Mouse (Mus musculus) kidney, embryonic 14.5 days (tissue): ENCODE results near the gene Myo10. TPM values are rescaled to one million over a fixed set of nuclear protein-coding genes. Genes with fewer than 3 reads are reported as not detected.
A peak's percentile ranks its signal among the peaks of the same experiment; 100 is the strongest.

ENCODE experiments used
- ATAC-seq: fragments of 200-750 bp; cut with Nextera tagmentation; 2 replicates; pipeline ENCODE4 v1.8.0; 2017; ENCODE audit warnings: moderate number of reproducible peaks, mild to moderate bottlenecking, moderate TSS enrichment, moderate library complexity; ENCODE audit not compliant: low FRiP score, low TSS enrichment
- H3K27ac ChIP-seq: fragments of 300-500 bp; sonication (generic); 2 replicates; pipeline ENCODE4 v1.5.1; 2014; ENCODE audit warnings: low read depth, mild to moderate bottlenecking, low read length, moderate library complexity, mixed read lengths
- H3K27me3 ChIP-seq: fragments of 300-500 bp; sonication (generic); 2 replicates; pipeline ENCODE4 v1.6.1; 2014; ENCODE audit warnings: mild to moderate bottlenecking, low read length; ENCODE audit not compliant: control insufficient read depth, insufficient read depth
- H3K36me3 ChIP-seq: fragments of 300-500 bp; sonication (generic); 2 replicates; pipeline ENCODE4 v1.6.1; 2014; ENCODE audit warnings: low read length, mixed read lengths; ENCODE audit not compliant: control insufficient read depth, insufficient read depth
- H3K4me1 ChIP-seq: fragments of 300-500 bp; sonication (generic); 2 replicates; pipeline ENCODE4 v1.6.1; 2014; ENCODE audit warnings: low read length, mixed read lengths; ENCODE audit not compliant: control insufficient read depth, insufficient read depth
- H3K4me2 ChIP-seq: fragments of 300-500 bp; sonication (generic); replicated peaks from 2 replicates; pipeline ENCODE4 v1.6.1; 2014; ENCODE audit warnings: low read depth, mild to moderate bottlenecking, low read length
- H3K4me3 ChIP-seq: fragments of 300-500 bp; sonication (generic); 2 replicates; pipeline ENCODE4 v1.5.1; 2014; ENCODE audit warnings: mild to moderate bottlenecking, low read length
- H3K9ac ChIP-seq: fragments of 300-500 bp; sonication (generic); 2 replicates; pipeline ENCODE4 v1.6.1; 2014; ENCODE audit warnings: low read depth, mild to moderate bottlenecking, low read length, moderate library complexity
- H3K9me3 ChIP-seq: fragments of 300-500 bp; sonication (generic); 2 replicates; pipeline ENCODE4 v1.6.1; 2016; ENCODE audit warnings: low read length; ENCODE audit not compliant: control insufficient read depth
- WGBS: fragments of 180-500 bp; shearing (Covaris S2); extraction: QIAGEN DNeasy Blood & Tissue Kit; methylation state at CpG from one replicate; pipeline ENCODE4 v1.1.7; 2014; 5-methylcytosine and 5-hydroxymethylcytosine counted together
- polyA plus RNA-seq: library from polyadenylated mRNA; unstranded; fragments of >200 nt; fragmentation: Nextera tagmentation; extraction: Ambion mirVana; gene quantifications from 2 replicates; pipeline ENCODE4 v1.2.1, GENCODE M21; 2014

Myo10 gene
- polyA plus RNA-seq, 1 experiment from 2014 or later: 52.2 TPM

GRCm38 (mm10) chr15:25761049-25761448, 138.7 kb downstream of the Myo10 start:
- no peak for ATAC-seq
- Histone ChIP-seq H3K36me3 (peaks cover 14% of the 10 kb centered on the region; the same call in 1 of the 2 replicates), H3K4me1 (peaks cover 4% of the 10 kb centered on the region; the same call in 1 of the 2 replicates)

DNA sequence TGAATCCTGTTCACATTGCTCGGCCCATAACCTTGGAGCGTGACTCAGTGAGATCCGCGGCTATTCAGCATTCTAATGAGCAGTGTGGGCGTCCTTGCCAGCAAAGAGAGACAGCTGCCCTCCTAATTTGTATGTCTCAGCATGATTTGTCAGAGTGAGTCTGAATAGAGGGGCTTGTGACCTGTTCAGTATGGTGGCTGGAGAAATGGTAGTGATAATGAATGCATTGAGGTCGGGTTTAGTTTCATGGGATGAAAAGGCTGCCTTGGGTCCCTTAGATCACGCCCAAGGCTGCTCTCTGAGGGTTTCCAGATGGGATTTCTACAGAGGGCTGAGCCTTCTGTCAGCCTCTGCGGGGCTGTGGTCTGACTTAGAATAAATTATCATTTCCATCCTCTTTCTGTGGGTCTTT, 139.5 kb downstream of the Myo10 start:
- H3K27ac ChIP-seq: no peak overlapping the region
- H3K27me3 ChIP-seq: no peaks in the 10 kb centered on the region
- H3K36me3 ChIP-seq: peaks cover 10% of the 10 kb centered on the region; the same call in 1 of the 2 replicates
- ATAC-seq: peak; percentile 20; the same call in 1 of the 2 replicates
- peaks cover 4% of the 10 kb centered on the region for H3K4me1 ChIP-seq
- 21% methylated on average over 8 of the region's 8 CpGs for WGBS
- no peak overlapping the region for H3K4me2 ChIP-seq
- no peak overlapping the region for H3K4me3 ChIP-seq
- H3K9me3 ChIP-seq: no peaks in the 10 kb centered on the region
- H3K9ac ChIP-seq: no peak overlapping the region

More at GRCm38 (mm10) chr15:25761049-25761448, 138.7 kb downstream of the Myo10 start:
- WGBS: 86% methylated on average over 2 of the region's 2 CpGs
- Histone ChIP-seq H3K4me3 (no peak overlapping the region), H3K27me3 (no peaks in the 10 kb centered on the region), H3K27ac (no peak overlapping the region), H3K4me2 (no peak overlapping the region), H3K9me3 (no peaks in the 10 kb centered on the region; the same call in 1 of the 2 replicates), H3K9ac (no peak overlapping the region)

- peaks cover 4% of the 10 kb centered on the region for H3K4me1 ChIP-seq
- peak; percentile 22; the same call in 1 of the 2 replicates for ATAC-seq
- WGBS: 35% methylated on average over 8 of the region's 8 CpGs
- H3K4me3 ChIP-seq: no peak overlapping the region
- no peak overlapping the region for H3K9ac ChIP-seq
- H3K36me3 ChIP-seq: peaks cover 10% of the 10 kb centered on the region; the same call in 1 of the 2 replicates
- no peaks in the 10 kb centered on the region for H3K27me3 ChIP-seq
- no peak overlapping the region for H3K27ac ChIP-seq
- no peak overlapping the region for H3K4me2 ChIP-seq
- H3K9me3 ChIP-seq: no peaks in the 10 kb centered on the region
These were observed 140.0 kb downstream of the Myo10 start for GRCm38 (mm10) chr15:25762306-25762705.

DNA sequence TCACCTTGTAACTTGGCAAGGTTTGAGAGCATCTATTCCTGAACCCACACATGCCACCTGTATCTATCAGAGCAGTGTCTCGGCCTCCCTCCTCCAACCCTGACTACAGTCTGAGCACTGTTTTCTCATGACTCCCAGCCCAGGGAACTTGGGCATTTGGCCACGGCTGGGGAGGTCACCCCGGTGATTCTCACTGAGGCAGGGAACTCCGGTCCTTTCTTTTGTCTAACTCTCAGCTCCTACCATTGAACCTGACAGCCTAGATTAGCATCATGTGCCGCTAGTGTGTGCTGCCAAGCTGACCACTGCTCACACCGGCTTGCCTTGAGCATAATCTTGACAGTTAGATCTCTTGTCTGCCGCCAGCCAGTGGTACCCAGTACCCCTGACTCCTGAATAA, 140.8 kb downstream of the Myo10 start:
- Histone ChIP-seq H3K9me3 (no peaks in the 10 kb centered on the region), H3K4me2 (no peak overlapping the region), H3K4me1 (peaks cover 8% of the 10 kb centered on the region), H3K9ac (no peak overlapping the region), H3K4me3 (no peak overlapping the region), H3K27me3 (no peaks in the 10 kb centered on the region), H3K36me3 (peaks cover 12% of the 10 kb centered on the region; the same call in 1 of the 2 replicates), H3K27ac (no peak overlapping the region)
- 79% methylated on average over 7 of the region's 7 CpGs for WGBS
- no peak for ATAC-seq

DNA sequence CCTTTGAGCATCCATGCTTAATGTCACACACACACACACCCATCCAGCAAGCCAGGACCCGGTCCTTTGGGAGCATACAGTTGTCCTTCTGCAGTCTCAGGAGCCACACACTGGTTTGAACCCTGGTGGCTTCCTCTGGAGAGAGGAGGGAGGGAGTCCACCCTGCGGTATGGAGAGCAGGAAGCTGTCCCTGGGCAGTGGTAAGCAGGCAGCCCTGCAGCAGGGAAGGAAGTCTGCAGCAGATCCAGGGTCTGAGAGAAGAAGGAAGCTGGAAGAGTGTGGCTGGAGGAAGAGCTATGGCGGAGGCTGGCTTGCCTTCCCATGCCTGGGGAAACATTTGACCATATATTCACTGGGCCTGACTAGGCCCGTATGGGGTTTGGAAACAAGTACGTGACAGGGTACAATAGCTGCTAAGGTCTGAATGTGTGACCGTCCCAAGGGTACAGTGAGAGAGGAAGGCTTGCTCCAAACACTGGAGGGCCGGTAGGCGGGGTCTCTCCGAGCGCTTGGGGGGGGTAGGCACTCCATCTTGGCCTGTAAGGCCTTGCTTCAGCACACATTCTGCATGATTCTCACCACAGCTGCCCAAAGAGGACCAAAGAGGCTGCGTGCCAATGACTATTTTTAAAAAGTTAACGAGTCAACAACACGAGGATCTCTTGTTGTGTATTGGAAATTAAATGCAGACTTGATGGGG, 142.5 kb downstream of the Myo10 start:
- Histone ChIP-seq H3K4me1 (peaks cover 8% of the 10 kb centered on the region), H3K27me3 (no peaks in the 10 kb centered on the region), H3K4me2 (no peak overlapping the region), H3K9ac (no peak overlapping the region), H3K27ac (no peak overlapping the region; the same call in 1 of the 2 replicates), H3K36me3 (peaks cover 11% of the 10 kb centered on the region; the same call in 1 of the 2 replicates), H3K4me3 (no peak overlapping the region), H3K9me3 (no peaks in the 10 kb centered on the region)
- ATAC-seq: no peak
- WGBS: 83% methylated on average over 13 of the region's 13 CpGs

DNA sequence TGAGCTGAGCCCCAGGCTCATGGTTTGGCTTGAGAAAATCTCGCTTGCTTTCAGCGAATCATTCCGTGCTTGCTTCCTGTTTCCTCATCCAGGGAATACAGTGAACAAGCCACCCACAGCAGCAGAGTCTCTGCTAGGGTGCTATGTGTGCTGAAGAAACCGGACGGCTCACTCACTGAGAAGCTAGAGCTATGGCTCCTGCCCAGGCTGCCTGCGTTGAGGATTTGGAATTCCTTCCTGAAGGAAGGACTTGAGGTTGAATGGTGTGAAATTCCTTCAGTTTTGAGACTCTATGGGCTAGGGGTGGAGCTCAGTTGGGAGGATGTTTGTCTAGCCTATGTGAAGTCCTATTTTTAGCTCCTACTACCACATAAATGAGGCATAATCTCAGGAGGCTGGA, 145.5 kb downstream of the Myo10 start:
- Histone ChIP-seq H3K9ac (no peak overlapping the region), H3K9me3 (no peaks in the 10 kb centered on the region), H3K4me2 (no peak overlapping the region), H3K36me3 (peaks cover 16% of the 10 kb centered on the region; the same call in 1 of the 2 replicates), H3K27ac (peak overlapping the region; percentile 68; the same call in 1 of the 2 replicates), H3K27me3 (no peaks in the 10 kb centered on the region), H3K4me3 (no peak overlapping the region), H3K4me1 (peaks cover 8% of the 10 kb centered on the region)
- whole genome bisulfite sequencing: 53% methylated on average over 6 of the region's 6 CpGs
- ATAC-seq: no peak

GRCm38 (mm10) chr15:25769524-25770255, 147.4 kb downstream of the Myo10 start:
- H3K4me2 ChIP-seq: no peak overlapping the region
- H3K4me3 ChIP-seq: no peak overlapping the region
- H3K27ac ChIP-seq: no peak overlapping the region
- no peaks in the 10 kb centered on the region for H3K27me3 ChIP-seq
- H3K9me3 ChIP-seq: no peaks in the 10 kb centered on the region
- no peak overlapping the region for H3K9ac ChIP-seq
- 55% methylated on average over 9 of the region's 9 CpGs for WGBS
- H3K4me1 ChIP-seq: peaks cover 19% of the 10 kb centered on the region
- ATAC-seq: no peak
- H3K36me3 ChIP-seq: peaks cover 8% of the 10 kb centered on the region; the same call in 1 of the 2 replicates

GRCm38 (mm10) chr15:25771782-25772181, 149.5 kb downstream of the Myo10 start:
- no peaks in the 10 kb centered on the region for H3K9me3 ChIP-seq
- H3K9ac ChIP-seq: no peak overlapping the region
- H3K4me1 ChIP-seq: peaks cover 22% of the 10 kb centered on the region
- H3K36me3 ChIP-seq: peaks cover 12% of the 10 kb centered on the region; the same call in 1 of the 2 replicates
- no peaks in the 10 kb centered on the region for H3K27me3 ChIP-seq
- H3K4me3 ChIP-seq: no peak overlapping the region
- H3K27ac ChIP-seq: no peak overlapping the region
- 92% methylated on average over 10 of the region's 10 CpGs for WGBS
- no peak overlapping the region for H3K4me2 ChIP-seq
- no peak for ATAC-seq
